Mouse (Mus musculus): ENCODE measurements around the gene Plpp3. TPM values are rescaled to one million over a fixed set of nuclear protein-coding genes. Genes with fewer than 3 reads are reported as not detected.

The Plpp3 gene
- polyA plus RNA-seq, 1 experiment from 2014 or later = 85.4 TPM

DNA sequence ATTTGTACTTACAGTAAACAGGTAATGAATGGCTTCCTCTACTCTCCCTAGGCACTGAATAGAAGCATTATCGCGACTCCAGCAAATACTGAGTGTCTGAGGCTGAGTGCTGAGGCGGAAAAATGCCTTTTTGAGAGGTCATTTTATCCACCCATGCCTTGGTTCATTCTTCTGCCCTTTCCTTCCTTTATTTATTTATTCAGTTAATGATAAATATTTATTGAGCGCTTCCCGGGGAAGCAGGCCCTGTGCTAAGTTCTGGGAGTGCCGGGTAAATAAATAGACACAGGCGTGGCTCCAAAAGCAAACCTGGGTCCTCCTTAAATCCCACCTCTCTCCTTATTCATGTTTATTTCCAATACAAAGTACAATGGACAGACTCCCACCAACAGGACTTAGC lies 27.9 kb upstream of the Plpp3 start:
- Histone ChIP-seq H3K9ac (no peak overlapping the region), H3K27ac (no peak overlapping the region), H3K4me3 (no peak overlapping the region), H3K4me1 (0 out of 2 replicates have a peak, but pooled peaks cover 4% of the 10 kb centered on the region), H3K4me2 (no peak overlapping the region; the same call in 1 of the 2 replicates), H3K9me3 (no peaks in the 10 kb centered on the region), H3K36me3 (no peaks in the 10 kb centered on the region), H3K27me3 (no peaks in the 10 kb centered on the region)
- WGBS = 23% methylated on average over 7 of the region's 7 CpGs
- ATAC-seq (ENCODE audit: borderline replicate concordance, extremely low read depth, low FRiP score, low TSS enrichment) = no peak

DNA sequence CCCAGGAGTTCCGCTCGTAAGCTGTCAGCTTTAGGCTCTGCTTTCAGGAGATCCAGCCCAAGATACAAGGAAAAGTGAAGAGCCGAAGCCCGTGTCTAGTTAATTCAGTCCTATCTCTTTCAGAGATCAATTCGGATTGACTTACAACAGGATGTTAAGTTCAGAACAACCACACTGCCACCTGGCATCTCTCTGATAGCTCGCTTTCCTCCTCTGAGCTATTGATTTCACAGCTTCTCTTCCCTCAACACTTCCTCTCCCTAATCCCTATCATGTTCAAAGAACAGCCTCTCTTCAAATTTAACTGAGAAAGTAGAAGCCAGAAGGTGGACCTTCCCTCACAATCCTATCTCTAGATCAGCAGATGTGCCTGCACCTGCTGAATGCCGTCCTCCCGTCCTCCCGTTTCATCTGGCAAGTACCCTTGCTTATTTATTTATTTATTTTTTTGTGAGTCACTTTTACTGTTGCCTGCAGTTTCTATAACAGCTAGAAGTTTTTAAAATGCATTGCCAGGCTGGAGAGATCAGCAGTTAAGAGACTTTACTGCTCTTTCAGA lies 25.3 kb upstream of the Plpp3 start:
- H3K36me3 ChIP-seq = no peaks in the 10 kb centered on the region
- no peak for ATAC-seq (ENCODE audit: borderline replicate concordance, extremely low read depth, low FRiP score, low TSS enrichment)
- H3K4me3 ChIP-seq = no peak overlapping the region
- no peaks in the 10 kb centered on the region for H3K27me3 ChIP-seq
- no peak overlapping the region for H3K27ac ChIP-seq
- 69% methylated on average over 9 of the region's 9 CpGs for WGBS
- no peaks in the 10 kb centered on the region for H3K9me3 ChIP-seq
- 0 out of 2 replicates have a peak, but pooled peaks cover 4% of the 10 kb centered on the region for H3K4me1 ChIP-seq
- no peak overlapping the region for H3K4me2 ChIP-seq
- no peak overlapping the region for H3K9ac ChIP-seq

DNA sequence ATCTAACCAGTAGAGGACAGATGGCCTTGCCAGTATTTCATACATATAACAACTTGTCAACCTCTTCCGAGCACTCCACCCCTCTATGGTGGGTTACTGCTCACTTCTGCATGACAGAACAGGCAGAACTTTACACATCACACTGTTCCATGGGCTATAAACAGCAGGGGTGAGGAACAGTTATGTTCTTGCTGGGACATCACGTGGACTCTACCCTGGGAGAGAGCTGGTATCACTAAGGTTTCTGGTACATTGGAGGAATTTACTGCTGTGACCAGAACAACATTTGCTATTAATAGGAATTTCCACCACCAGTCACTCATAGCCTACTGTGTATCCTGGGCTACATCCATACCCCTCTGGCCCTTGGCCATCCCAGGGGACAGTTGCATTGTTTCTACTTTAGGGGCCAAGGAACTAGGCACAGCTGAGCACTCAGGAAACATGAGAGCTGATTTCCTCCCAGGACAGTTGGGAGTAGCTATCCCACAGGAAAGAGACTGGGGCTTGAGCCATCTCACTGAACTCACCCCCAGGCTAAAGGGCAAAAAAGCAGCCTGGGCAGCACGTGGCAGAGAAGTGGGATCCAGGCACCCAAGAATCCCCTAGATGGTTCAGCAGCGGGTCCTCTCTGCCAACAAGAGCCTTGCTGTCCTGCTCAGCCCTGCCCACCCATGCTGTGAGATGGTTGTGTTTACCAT lies 23.6 kb upstream of the Plpp3 start:
- H3K36me3 ChIP-seq = no peaks in the 10 kb centered on the region
- 0 out of 2 replicates have a peak, but pooled peaks cover 4% of the 10 kb centered on the region for H3K4me1 ChIP-seq
- H3K9me3 ChIP-seq = no peaks in the 10 kb centered on the region
- H3K27ac ChIP-seq = no peak overlapping the region
- H3K4me3 ChIP-seq = no peak overlapping the region
- no peaks in the 10 kb centered on the region for H3K27me3 ChIP-seq
- H3K9ac ChIP-seq = no peak overlapping the region
- H3K4me2 ChIP-seq = no peak overlapping the region
- no peak for ATAC-seq (ENCODE audit: borderline replicate concordance, extremely low read depth, low FRiP score, low TSS enrichment)
- WGBS = 78% methylated on average over 4 of the region's 4 CpGs

DNA sequence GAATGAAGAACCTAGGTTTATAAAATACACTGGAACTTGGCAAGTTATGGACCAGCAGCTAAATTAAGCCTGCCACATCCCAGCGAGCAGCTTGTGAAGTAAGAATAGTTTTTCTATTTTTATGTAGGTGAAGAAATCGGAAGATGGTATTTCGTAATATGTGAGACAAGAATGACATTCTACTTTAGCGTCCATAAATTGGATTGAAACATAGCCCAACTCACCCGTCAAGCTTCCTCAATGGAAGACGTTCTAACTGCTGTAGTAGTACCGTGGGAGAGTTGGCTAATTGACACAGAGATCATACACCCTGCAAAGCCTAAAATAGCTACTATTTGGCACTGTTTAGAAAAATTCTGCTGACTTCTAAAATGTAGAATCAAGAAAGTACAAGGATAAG lies 7.7 kb upstream of the Plpp3 start:
- no peak overlapping the region for H3K4me2 ChIP-seq
- H3K27me3 ChIP-seq = no peaks in the 10 kb centered on the region
- no peak overlapping the region for H3K4me3 ChIP-seq
- H3K9me3 ChIP-seq = no peaks in the 10 kb centered on the region; the same call in 1 of the 2 replicates
- ATAC-seq (ENCODE audit: borderline replicate concordance, extremely low read depth, low FRiP score, low TSS enrichment) = no peak
- H3K27ac ChIP-seq = no peak overlapping the region
- 75% methylated on average over 7 of the region's 7 CpGs for WGBS
- H3K4me1 ChIP-seq = no peaks in the 10 kb centered on the region
- H3K36me3 ChIP-seq = no peaks in the 10 kb centered on the region
- H3K9ac ChIP-seq = no peak overlapping the region

DNA sequence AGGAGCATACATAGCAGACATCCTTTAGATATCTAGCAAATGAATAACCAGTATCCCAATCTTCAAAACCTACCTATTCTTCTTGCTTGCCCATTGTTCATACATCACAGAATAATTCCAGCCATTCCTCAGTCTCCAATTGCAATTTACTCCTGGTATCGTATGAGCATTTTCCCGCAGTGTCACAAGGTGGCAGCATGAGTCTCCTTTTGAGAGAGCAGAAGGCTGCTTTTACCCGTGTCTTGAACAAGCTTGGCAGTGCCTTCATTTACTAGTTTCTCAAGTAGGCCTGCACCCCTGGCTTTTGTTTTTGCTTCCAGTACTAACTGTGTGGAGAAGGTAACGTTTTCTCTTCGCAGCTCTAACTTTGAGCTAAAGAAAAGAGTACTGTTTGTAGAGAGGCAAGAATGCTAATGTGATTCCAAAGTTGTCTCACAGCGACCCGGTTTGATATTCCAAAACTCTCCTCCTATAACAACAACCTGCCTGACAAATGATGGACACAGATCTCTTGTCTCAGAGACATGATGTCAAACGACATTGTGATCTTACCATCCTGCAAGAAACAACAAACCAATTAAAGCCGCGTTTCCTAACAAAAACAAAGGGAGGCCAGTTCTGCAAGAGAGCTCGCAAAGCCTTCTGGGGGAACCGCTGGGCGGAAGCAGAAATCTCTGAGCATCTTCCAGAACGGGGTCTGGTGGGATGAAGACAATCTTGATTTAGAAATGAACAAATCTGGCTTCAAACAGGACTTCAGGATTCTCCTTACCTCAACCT lies 5.0 kb upstream of the Plpp3 start:
- no peak overlapping the region for H3K4me2 ChIP-seq
- no peak overlapping the region for H3K4me3 ChIP-seq
- WGBS = 40% methylated on average over 14 of the region's 14 CpGs
- H3K4me1 ChIP-seq = no peaks in the 10 kb centered on the region
- ATAC-seq (ENCODE audit: borderline replicate concordance, extremely low read depth, low FRiP score, low TSS enrichment) = no peak
- H3K36me3 ChIP-seq = no peaks in the 10 kb centered on the region
- H3K27me3 ChIP-seq = no peaks in the 10 kb centered on the region
- no peak overlapping the region for H3K27ac ChIP-seq
- H3K9me3 ChIP-seq = no peaks in the 10 kb centered on the region
- H3K9ac ChIP-seq = no peak overlapping the region

DNA sequence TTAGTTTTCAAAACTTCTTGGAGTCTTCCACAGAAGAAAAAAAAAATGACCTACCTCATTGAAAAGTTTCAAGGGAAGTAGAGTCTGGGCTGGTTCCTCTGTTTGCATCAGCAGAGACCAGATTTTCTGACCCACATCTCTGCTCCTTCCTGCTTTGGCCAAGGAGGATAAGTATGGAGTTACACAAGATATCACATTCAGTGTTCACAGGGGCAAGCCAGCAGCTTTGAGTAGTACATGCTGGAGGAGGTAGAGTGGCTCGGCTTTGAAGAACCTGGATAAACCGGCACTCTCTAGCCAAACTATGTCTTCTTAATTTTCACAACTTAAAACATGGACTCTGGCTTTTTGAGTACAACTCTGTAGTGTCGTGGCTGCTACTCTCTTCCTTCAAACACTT lies 3.9 kb upstream of the Plpp3 start:
- no peak for ATAC-seq (ENCODE audit: borderline replicate concordance, extremely low read depth, low FRiP score, low TSS enrichment)

DNA sequence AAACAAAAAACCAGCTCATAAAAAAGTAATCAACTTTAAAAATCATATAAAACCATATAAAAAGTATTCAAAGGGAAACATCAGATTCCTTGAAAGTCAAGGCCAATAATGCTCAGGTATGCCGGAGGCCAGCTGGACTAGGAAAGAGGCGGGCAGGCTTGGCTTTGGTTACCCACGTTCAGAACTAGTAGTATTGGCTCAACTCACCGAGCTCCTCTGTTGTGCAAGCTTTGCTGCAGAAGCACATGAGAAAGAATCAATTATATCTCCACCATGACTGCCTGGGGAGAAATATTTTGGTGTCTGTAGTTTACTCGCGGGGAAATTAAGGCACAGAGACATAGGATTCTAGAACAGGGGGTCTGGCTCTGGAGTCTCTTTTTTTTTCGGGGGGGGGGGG lies 866 bp upstream of the Plpp3 start:
- ATAC-seq (ENCODE audit: borderline replicate concordance, extremely low read depth, low FRiP score, low TSS enrichment) = no peak

More for the DNA sequence above, 3.9 kb upstream of the Plpp3 start:
- H3K4me1 ChIP-seq = no peaks in the 10 kb centered on the region
- whole genome bisulfite sequencing = 46% methylated on average over 3 of the region's 3 CpGs
- H3K27ac ChIP-seq = no peak overlapping the region
- no peaks in the 10 kb centered on the region for H3K27me3 ChIP-seq
- H3K36me3 ChIP-seq = no peaks in the 10 kb centered on the region
- no peak overlapping the region for H3K4me3 ChIP-seq
- no peak overlapping the region for H3K9ac ChIP-seq
- no peak overlapping the region for H3K4me2 ChIP-seq
- H3K9me3 ChIP-seq = no peaks in the 10 kb centered on the region

DNA sequence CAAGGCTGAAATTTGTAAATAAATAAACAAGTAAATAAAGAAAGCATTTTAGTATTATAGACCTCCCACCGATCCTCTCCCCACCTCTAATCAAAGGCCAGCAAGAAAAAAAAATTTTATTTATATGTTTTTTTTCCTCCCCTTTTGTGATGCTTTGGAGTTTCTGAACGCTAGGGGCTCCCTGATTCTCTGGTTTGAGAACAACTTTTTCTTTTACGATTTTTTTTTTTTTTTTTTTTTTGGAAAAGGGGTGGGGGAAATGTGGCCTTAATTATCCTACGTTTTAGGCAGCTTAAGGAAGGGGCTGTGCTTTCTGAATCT lies 232 bp upstream of the Plpp3 start:
- H3K27ac ChIP-seq = peak overlapping the region; percentile 94
- H3K9me3 ChIP-seq = no peaks in the 10 kb centered on the region
- no peak overlapping the region; the same call in 1 of the 2 replicates for H3K9ac ChIP-seq
- ATAC-seq (ENCODE audit: borderline replicate concordance, extremely low read depth, low FRiP score, low TSS enrichment) = peak; percentile 9; the same call in 1 of the 2 replicates
- peaks cover 17% of the 10 kb centered on the region for H3K4me1 ChIP-seq
- H3K27me3 ChIP-seq = no peaks in the 10 kb centered on the region
- H3K4me2 ChIP-seq = peak overlapping the region; percentile 73
- peaks cover 5% of the 10 kb centered on the region for H3K36me3 ChIP-seq
- H3K4me3 ChIP-seq = peak overlapping the region; percentile 87
- WGBS = under 1% methylated on average over 4 of the region's 4 CpGs

More for the DNA sequence above, 866 bp upstream of the Plpp3 start:
- Histone ChIP-seq H3K4me2 (no peak overlapping the region), H3K36me3 (no peaks in the 10 kb centered on the region), H3K4me1 (peaks cover 12% of the 10 kb centered on the region), H3K27ac (no peak overlapping the region), H3K4me3 (no peak overlapping the region), H3K27me3 (no peaks in the 10 kb centered on the region), H3K9ac (no peak overlapping the region), H3K9me3 (no peaks in the 10 kb centered on the region)
- WGBS = 67% methylated on average over 7 of the region's 7 CpGs

DNA sequence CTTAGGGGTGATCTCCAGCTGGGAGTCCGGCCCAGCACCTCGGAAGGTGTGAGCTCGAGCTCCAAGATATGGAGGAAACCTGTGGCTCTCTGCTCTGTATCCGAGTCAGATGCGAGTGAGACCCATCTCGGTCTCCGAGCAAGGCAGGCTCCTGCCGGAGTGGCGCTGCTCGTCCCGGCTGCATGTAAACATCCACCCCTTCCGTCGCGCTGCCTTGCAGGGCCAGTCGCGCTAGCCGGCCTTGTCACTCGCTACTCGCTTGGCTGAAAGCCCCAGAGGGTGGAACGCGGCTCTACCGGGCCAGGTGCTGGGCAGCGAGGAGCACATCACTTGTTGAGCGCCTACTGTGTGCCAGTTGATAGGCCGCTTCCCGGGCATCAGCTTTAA lies 1.0 kb downstream of the Plpp3 start:
- Histone ChIP-seq H3K9ac (peak overlapping the region; percentile 94), H3K27me3 (no peaks in the 10 kb centered on the region), H3K36me3 (peaks cover 7% of the 10 kb centered on the region), H3K4me2 (peak overlapping the region; percentile 73), H3K27ac (peak overlapping the region; percentile 94), H3K4me3 (peak overlapping the region; percentile 87), H3K9me3 (no peaks in the 10 kb centered on the region), H3K4me1 (peaks cover 17% of the 10 kb centered on the region)
- peak; percentile 33; the same call in 1 of the 2 replicates for ATAC-seq (ENCODE audit: borderline replicate concordance, extremely low read depth, low FRiP score, low TSS enrichment)
- WGBS = under 1% methylated on average over 26 of the region's 26 CpGs

DNA sequence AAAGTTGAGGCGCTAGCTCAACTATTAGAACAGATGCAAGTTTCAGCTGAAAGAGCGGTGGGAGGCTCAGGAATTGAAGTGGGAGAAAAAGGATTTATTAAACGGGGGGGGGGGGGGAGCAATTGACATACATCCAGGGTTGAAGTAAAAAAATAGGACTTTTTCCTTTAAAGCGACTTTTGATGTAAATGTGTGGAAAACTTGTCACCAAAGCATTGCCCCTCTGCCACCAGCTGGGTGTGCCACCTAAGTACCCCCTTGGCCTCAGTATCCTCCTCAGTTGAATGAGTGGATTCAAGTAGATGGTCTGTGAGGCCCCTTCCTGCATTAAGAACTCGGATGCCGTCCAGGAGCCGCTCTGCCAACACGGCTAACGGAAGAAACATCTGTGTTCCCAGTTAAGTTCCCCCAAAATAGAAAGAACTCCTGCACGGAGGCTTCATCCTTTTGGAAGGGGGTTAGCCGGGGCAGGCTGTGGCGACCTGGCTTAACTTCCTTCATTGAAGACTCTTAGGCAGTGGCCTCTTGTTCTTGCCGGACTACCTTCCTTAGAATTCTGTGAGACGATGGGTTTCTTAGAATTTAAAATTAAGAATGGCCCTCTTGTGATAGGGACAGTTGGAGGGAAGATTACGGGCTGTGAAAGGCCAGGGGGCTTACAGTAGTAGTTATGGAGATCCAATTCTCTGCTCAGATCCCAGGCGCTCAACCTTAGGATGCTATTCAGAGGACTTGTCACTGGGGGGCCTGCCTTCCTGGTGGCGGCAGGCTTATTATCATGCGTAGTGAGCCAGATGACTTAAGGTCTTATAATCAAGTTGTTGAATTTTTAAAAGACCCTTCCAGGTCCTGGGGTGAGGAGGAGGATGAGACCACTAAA lies 1.7 kb downstream of the Plpp3 start:
- ATAC-seq (ENCODE audit: borderline replicate concordance, extremely low read depth, low FRiP score, low TSS enrichment) = no peak
- H3K4me1 ChIP-seq = peaks cover 19% of the 10 kb centered on the region
- peaks cover 7% of the 10 kb centered on the region for H3K36me3 ChIP-seq
- H3K4me3 ChIP-seq = peak overlapping the region; percentile 87
- peak overlapping the region; percentile 73 for H3K4me2 ChIP-seq
- 2% methylated on average over 18 of the region's 18 CpGs for WGBS
- H3K9ac ChIP-seq = peak overlapping the region; percentile 94
- H3K9me3 ChIP-seq = no peaks in the 10 kb centered on the region
- H3K27ac ChIP-seq = peak overlapping the region; percentile 94
- H3K27me3 ChIP-seq = no peaks in the 10 kb centered on the region

DNA sequence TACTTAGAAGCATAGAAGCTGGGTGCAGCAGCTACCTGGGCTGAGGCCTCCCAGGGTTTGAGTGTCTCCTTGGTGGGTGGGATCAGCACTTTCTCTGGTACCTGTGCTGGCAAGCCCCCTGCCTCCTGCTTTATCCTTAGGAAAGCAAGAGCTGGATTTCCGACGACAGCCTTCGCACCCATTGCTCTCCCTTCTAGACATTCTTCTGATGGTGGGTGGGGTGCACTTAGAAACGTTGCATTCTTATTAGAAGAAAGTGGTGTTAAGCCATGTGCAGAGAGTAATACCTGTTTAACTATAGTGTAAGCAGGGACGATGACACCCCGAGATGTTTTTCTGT lies 2.4 kb downstream of the Plpp3 start:
- peaks cover 21% of the 10 kb centered on the region for H3K4me1 ChIP-seq
- peak overlapping the region; percentile 73 for H3K4me2 ChIP-seq
- no peaks in the 10 kb centered on the region for H3K27me3 ChIP-seq
- ATAC-seq (ENCODE audit: borderline replicate concordance, extremely low read depth, low FRiP score, low TSS enrichment) = no peak
- peak overlapping the region; percentile 87 for H3K4me3 ChIP-seq
- H3K9me3 ChIP-seq = no peaks in the 10 kb centered on the region
- no peak overlapping the region for H3K27ac ChIP-seq
- WGBS = 14% methylated on average over 6 of the region's 6 CpGs
- peaks cover 7% of the 10 kb centered on the region for H3K36me3 ChIP-seq
- H3K9ac ChIP-seq = peak overlapping the region; percentile 94
